Mouse (Mus musculus): Measurements from ENCODE around the gene Rasip1. TPM values are rescaled to one million over a fixed set of nuclear protein-coding genes. Genes with fewer than 3 reads are reported as not detected.
A peak's percentile ranks its signal among the peaks of the same experiment; 100 is the strongest.

Gene Rasip1
- polyA plus RNA-seq, 1 experiment from 2014 or later, result 21.1 TPM

- H3K4me1 ChIP-seq (replicated peaks; ENCODE audit: insufficient read depth, low read length), result peaks cover 6% of the 10 kb centered on the region; the same call in 1 of the 2 replicates
- WGBS, result 2% methylated on average over 104 of the region's 105 CpGs
- peak overlapping the region; percentile 68 for H3K9ac ChIP-seq (ENCODE audit: low read depth, low read length)
- DNase-seq (ENCODE audit: low spot score) (peak; percentile 91), ATAC-seq (replicated peaks; ENCODE audit: low FRiP score, low read depth) (peak; percentile 74)
- peak; percentile 77 for TF ChIP-seq CTCF (IDR thresholded peaks at IDR 0.05; ENCODE audit: low read depth)
- H3K27ac ChIP-seq, result peak overlapping the region; percentile 77
- H3K4me2 ChIP-seq (ENCODE audit: low read length), result peak overlapping the region; percentile 82
- peak overlapping the region; percentile 50 for H3K4me3 ChIP-seq (replicated peaks; ENCODE audit: low read depth, low read length)
- H3K36me3 ChIP-seq (ENCODE audit: insufficient read depth, low read length), result no peaks in the 10 kb centered on the region
- peaks cover 4% of the 10 kb centered on the region; the same call in 1 of the 2 replicates for H3K27me3 ChIP-seq (ENCODE audit: insufficient read depth, low read length)
- H3K9me3 ChIP-seq (replicated peaks; ENCODE audit: low read length), result no peaks in the 10 kb centered on the region
These were observed 1.3 kb downstream of the Rasip1 start for GRCm38 (mm10) chr7:45628364-45629294.

- DNase-seq (ENCODE audit: low spot score), result no peak
- Histone ChIP-seq H3K9me3 (replicated peaks; ENCODE audit: low read length) (no peaks in the 10 kb centered on the region), H3K4me2 (ENCODE audit: low read length) (no peak overlapping the region; the same call in 1 of the 2 replicates), H3K4me3 (replicated peaks; ENCODE audit: low read depth, low read length) (no peak overlapping the region), H3K4me1 (replicated peaks; ENCODE audit: insufficient read depth, low read length) (peaks cover 6% of the 10 kb centered on the region; the same call in 1 of the 2 replicates), H3K27me3 (ENCODE audit: insufficient read depth, low read length) (peaks cover 4% of the 10 kb centered on the region; the same call in 1 of the 2 replicates), H3K9ac (ENCODE audit: low read depth, low read length) (no peak overlapping the region), H3K27ac (no peak overlapping the region), H3K36me3 (ENCODE audit: insufficient read depth, low read length) (no peaks in the 10 kb centered on the region)
- WGBS, result 75% methylated on average over 23 of the region's 23 CpGs
- TF ChIP-seq CTCF (IDR thresholded peaks at IDR 0.05; ENCODE audit: low read depth), result no peak
- no peak for ATAC-seq (replicated peaks; ENCODE audit: low FRiP score, low read depth)
These were observed 3.0 kb downstream of the Rasip1 start for GRCm38 (mm10) chr7:45630064-45630907.

GRCm38 (mm10) chr7:45632499-45632898 is 5.2 kb downstream of the Rasip1 start:
- DNase-seq (ENCODE audit: low spot score) (peak; percentile 67), ATAC-seq (replicated peaks; ENCODE audit: low FRiP score, low read depth) (0 out of 2 replicates have a peak, but pooled peaks have one; percentile 23)
- H3K4me3 ChIP-seq (replicated peaks; ENCODE audit: low read depth, low read length), result no peak overlapping the region
- H3K27ac ChIP-seq, result no peak overlapping the region
- 0 out of 2 replicates have a peak, but pooled peaks cover 4% of the 10 kb centered on the region for H3K36me3 ChIP-seq (ENCODE audit: insufficient read depth, low read length)
- peak overlapping the region; percentile 45 for H3K4me2 ChIP-seq (ENCODE audit: low read length)
- H3K9me3 ChIP-seq (replicated peaks; ENCODE audit: low read length), result no peaks in the 10 kb centered on the region
- H3K9ac ChIP-seq (ENCODE audit: low read depth, low read length), result peak overlapping the region; percentile 2; the same call in 1 of the 2 replicates
- peaks cover 4% of the 10 kb centered on the region; the same call in 1 of the 2 replicates for H3K27me3 ChIP-seq (ENCODE audit: insufficient read depth, low read length)
- peak; percentile 52; the same call in 1 of the 2 replicates for TF ChIP-seq CTCF (IDR thresholded peaks at IDR 0.05; ENCODE audit: low read depth)
- H3K4me1 ChIP-seq (replicated peaks; ENCODE audit: insufficient read depth, low read length), result peaks cover 6% of the 10 kb centered on the region; the same call in 1 of the 2 replicates
- WGBS, result 21% methylated on average over 35 of the region's 35 CpGs

DNA sequence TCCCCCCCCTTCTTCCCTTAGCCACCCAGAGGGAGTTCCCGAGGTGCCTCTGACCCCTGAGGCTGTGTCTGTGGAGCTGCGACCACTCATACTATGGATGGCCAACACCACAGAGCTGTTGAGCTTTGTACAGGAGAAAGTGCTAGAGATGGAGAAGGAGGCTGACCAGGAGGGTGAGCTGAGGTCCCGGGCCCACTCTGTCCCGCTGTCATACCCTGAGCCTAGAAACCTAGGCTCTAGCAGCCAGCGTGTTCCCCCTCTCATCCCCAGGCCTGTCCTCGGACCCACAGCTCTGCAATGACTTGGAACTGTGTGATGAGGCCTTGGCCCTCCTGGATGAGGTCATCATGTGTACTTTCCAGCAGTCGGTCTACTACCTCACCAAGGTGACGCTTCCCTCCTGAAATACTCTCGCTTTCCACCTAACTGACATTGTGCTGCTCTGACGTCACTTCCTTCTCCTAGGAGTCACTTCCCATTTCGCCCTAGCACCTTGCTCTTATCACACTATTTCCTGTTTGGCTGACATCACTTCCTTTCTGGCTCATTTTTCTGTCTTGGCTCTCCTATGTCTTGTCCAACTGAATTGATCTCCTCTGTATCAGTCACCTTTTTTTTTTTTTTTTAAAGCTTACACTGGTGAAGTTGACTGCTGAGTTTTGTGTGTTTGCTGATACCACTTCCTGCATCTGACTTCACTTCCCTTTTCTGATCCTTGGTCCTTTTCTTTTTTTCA is 7.8 kb downstream of the Rasip1 start:
- Histone ChIP-seq H3K27ac (peak overlapping the region; percentile 64), H3K9ac (ENCODE audit: low read depth, low read length) (no peak overlapping the region), H3K36me3 (ENCODE audit: insufficient read depth, low read length) (0 out of 2 replicates have a peak, but pooled peaks cover 4% of the 10 kb centered on the region), H3K4me3 (replicated peaks; ENCODE audit: low read depth, low read length) (no peak overlapping the region), H3K4me1 (replicated peaks; ENCODE audit: insufficient read depth, low read length) (peaks cover 8% of the 10 kb centered on the region; the same call in 1 of the 2 replicates), H3K9me3 (replicated peaks; ENCODE audit: low read length) (no peaks in the 10 kb centered on the region), H3K4me2 (ENCODE audit: low read length) (no peak overlapping the region), H3K27me3 (ENCODE audit: insufficient read depth, low read length) (no peaks in the 10 kb centered on the region)
- peak; percentile 75 for DNase-seq (ENCODE audit: low spot score)
- TF ChIP-seq CTCF (IDR thresholded peaks at IDR 0.05; ENCODE audit: low read depth), result no peak
- WGBS, result 78% methylated on average over 11 of the region's 11 CpGs
- ATAC-seq (replicated peaks; ENCODE audit: low FRiP score, low read depth), result no peak

DNA sequence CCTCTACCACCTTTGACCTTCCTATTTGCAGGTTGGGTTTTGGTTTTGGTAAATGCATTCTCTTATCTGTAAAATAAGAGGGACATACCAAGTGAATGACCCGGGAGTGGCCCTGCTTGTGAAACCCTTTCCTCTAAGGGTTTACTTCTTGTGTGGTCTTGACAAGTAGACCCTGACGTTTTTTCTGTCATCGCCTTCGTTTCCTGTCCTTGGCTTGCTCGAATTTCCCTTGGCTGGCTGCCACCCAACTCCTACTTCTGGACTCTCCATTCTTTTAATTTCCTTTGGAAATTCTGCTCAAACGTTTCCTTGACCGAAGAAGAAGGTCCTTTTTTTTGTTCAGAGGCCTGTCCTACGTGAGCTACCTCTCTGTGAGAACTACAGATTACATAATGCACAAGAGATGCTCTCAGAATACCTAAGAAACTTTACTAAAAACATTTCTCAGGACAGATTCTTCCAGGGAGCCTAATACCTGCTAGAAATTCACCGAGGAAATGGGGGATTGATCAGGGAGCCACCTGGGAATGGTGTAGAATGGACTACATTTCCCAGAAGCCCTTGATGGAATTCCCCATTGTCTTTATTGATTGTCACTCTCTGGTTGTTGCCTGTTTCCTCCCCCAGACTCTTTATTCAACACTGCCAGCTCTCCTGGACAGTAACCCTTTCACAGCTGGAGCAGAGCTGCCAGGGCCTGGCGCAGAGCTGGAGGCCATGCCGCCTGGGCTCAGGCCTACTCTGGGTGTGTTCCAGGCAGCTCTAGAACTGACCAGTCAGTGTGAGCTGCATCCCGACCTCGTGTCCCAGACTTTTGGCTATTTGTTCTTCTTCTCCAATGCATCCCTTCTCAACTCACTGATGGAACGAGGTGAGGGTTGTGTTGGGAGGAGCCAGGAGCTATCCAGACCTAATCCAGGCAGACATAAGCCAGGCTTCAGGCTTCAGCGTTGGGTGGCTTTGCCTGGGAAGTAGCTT is 8.7 kb downstream of the Rasip1 start:
- Histone ChIP-seq H3K36me3 (ENCODE audit: insufficient read depth, low read length) (0 out of 2 replicates have a peak, but pooled peaks cover 4% of the 10 kb centered on the region), H3K4me3 (replicated peaks; ENCODE audit: low read depth, low read length) (no peak overlapping the region), H3K4me1 (replicated peaks; ENCODE audit: insufficient read depth, low read length) (peaks cover 16% of the 10 kb centered on the region; the same call in 1 of the 2 replicates), H3K27me3 (ENCODE audit: insufficient read depth, low read length) (no peaks in the 10 kb centered on the region), H3K27ac (peak overlapping the region; percentile 64), H3K9me3 (replicated peaks; ENCODE audit: low read length) (no peaks in the 10 kb centered on the region), H3K4me2 (ENCODE audit: low read length) (no peak overlapping the region), H3K9ac (ENCODE audit: low read depth, low read length) (no peak overlapping the region)
- DNase-seq (ENCODE audit: low spot score) (peak; percentile 89), ATAC-seq (replicated peaks; ENCODE audit: low FRiP score, low read depth) (no peak)
- TF ChIP-seq CTCF (IDR thresholded peaks at IDR 0.05; ENCODE audit: low read depth), result no peak
- 55% methylated on average over 15 of the region's 15 CpGs for WGBS

Measured in kidney, postnatal 0 days (tissue).